Mouse (Mus musculus) CH12.LX (cell line): Measurements from ENCODE around the gene Abhd12. TPM values are rescaled to one million over a fixed set of nuclear protein-coding genes. Genes with fewer than 3 reads are reported as not detected.

Experiments used
- DNase-seq: peaks from one replicate; pipeline ENCODE4 v3.0.0-alpha.2; 2013; ENCODE audit errors: extremely low read depth
- H3K27ac ChIP-seq: 2 replicates; pipeline ENCODE4 v1.5.1; 2012; ENCODE audit warnings: low read depth, mild to moderate bottlenecking, control low read depth, moderate library complexity; ENCODE audit not compliant: insufficient read depth
- H3K27me3 ChIP-seq: replicated peaks from 2 replicates; pipeline ENCODE3; 2012; ENCODE audit warnings: inconsistent platforms
- H3K36me3 ChIP-seq, 2 experiments: replicated peaks in 1 of 2; 2 replicates each; pipeline versions ENCODE3 to v1.6.1; 2012; ENCODE audit warnings: inconsistent platforms in 1 of 2, low read length in 1 of 2, mild to moderate bottlenecking in 1 of 2, mixed read lengths in 1 of 2, moderate library complexity in 1 of 2; ENCODE audit not compliant: control insufficient read depth in 1 of 2, insufficient read depth in 1 of 2
- H3K4me1 ChIP-seq, 2 experiments: 2 replicates each; pipeline ENCODE4 v1.6.1; 2012; ENCODE audit warnings: inconsistent platforms in 1 of 2, moderate library complexity in 1 of 2; ENCODE audit not compliant: insufficient read depth in 2 of 2, control insufficient read depth in 1 of 2
- H3K4me2 ChIP-seq: 2 replicates; pipeline ENCODE4 v1.6.1; 2012; ENCODE audit warnings: low read depth, mild to moderate bottlenecking, control low read depth; ENCODE audit not compliant: poor library complexity, insufficient read depth, severe bottlenecking
- H3K4me3 ChIP-seq, 3 experiments: fragments of 150-350 bp in 1 of 3; sonication (generic) in 1 of 3; replicated peaks in 1 of 3; 2 replicates each; pipeline versions ENCODE3 to v1.5.1; 2011 to 2012; ENCODE audit warnings: low read depth in 2 of 3, low read length in 2 of 3, mild to moderate bottlenecking in 2 of 3, moderate library complexity in 2 of 3, control low read depth in 1 of 3, improper control_type of control experiment in 1 of 3, inconsistent platforms in 1 of 3, mixed read lengths in 1 of 3; ENCODE audit not compliant: poor library complexity in 1 of 3
- H3K79me2 ChIP-seq: replicated peaks from 2 replicates; pipeline ENCODE4 v1.6.1; 2012; ENCODE audit warnings: mild to moderate bottlenecking, moderate library complexity; ENCODE audit not compliant: control insufficient read depth, poor library complexity, insufficient read depth, severe bottlenecking; ENCODE audit errors: extremely low read depth
- H3K9ac ChIP-seq: 2 replicates; pipeline ENCODE4 v1.6.1; 2012; ENCODE audit warnings: low read depth, mild to moderate bottlenecking, control low read depth, moderate library complexity; ENCODE audit not compliant: insufficient read depth
- H3K9me3 ChIP-seq: replicated peaks from 2 replicates; pipeline ENCODE3; 2012; ENCODE audit warnings: low read length, inconsistent platforms, mixed read lengths
- BHLHE40 ChIP-seq: IDR thresholded peaks from 2 replicates; pipeline ENCODE4 v1.6.1; 2011; ENCODE audit warnings: mild to moderate bottlenecking, low read depth, low read length, improper control_type of control experiment
- CHD2 ChIP-seq: IDR thresholded peaks from 2 replicates; pipeline ENCODE4 v1.6.1; 2011; ENCODE audit warnings: low read length, improper control_type of control experiment
- CTCF ChIP-seq, 2 experiments: IDR thresholded peaks in 1 of 2; conservative IDR thresholded peaks in 1 of 2; 2 replicates each; pipeline ENCODE4 v1.5.1; 2011 to 2012; ENCODE audit warnings: low read depth in 2 of 2, low read length in 2 of 2, improper control_type of control experiment in 1 of 2, inconsistent platforms in 1 of 2, mild to moderate bottlenecking in 1 of 2, moderate library complexity in 1 of 2
- E2F4 ChIP-seq: IDR thresholded peaks from 2 replicates; pipeline ENCODE4 v1.6.1; 2011; ENCODE audit warnings: low read depth, low read length, improper control_type of control experiment; ENCODE audit not compliant: insufficient replicate concordance
- ELF1 ChIP-seq: IDR thresholded peaks from 2 replicates; pipeline ENCODE4 v1.6.1; 2014; ENCODE audit warnings: low read depth, mild to moderate bottlenecking, inconsistent platforms, low read length, improper control_type of control experiment
- EP300 ChIP-seq: IDR thresholded peaks from 2 replicates; pipeline ENCODE4 v1.6.1; 2011; ENCODE audit warnings: low read length, improper control_type of control experiment
- ETS1 ChIP-seq: conservative IDR thresholded peaks from 2 replicates; pipeline ENCODE4 v1.6.1; 2012; ENCODE audit warnings: low read depth, mild to moderate bottlenecking, inconsistent platforms, low read length, improper control_type of control experiment, moderate library complexity
- GABPA ChIP-seq: IDR thresholded peaks from 2 replicates; pipeline ENCODE4 v1.6.1; 2012; ENCODE audit warnings: low read depth, low read length, improper control_type of control experiment, inconsistent platforms; ENCODE audit not compliant: insufficient replicate concordance
- HCFC1 ChIP-seq: IDR thresholded peaks from 2 replicates; pipeline ENCODE4 v1.6.1; 2012; ENCODE audit warnings: low read depth, mild to moderate bottlenecking, inconsistent platforms, low read length, improper control_type of control experiment
- IRF4 ChIP-seq: IDR thresholded peaks from 2 replicates; pipeline ENCODE4 v1.6.1; 2014; ENCODE audit warnings: low read depth, mild to moderate bottlenecking, inconsistent platforms, low read length, improper control_type of control experiment
- JUN ChIP-seq: IDR thresholded peaks from 2 replicates; pipeline ENCODE4 v1.6.1; 2011; ENCODE audit warnings: low read depth, mild to moderate bottlenecking, low read length, improper control_type of control experiment, moderate library complexity; ENCODE audit not compliant: insufficient read depth
- JUND ChIP-seq: conservative IDR thresholded peaks from 2 replicates; pipeline ENCODE4 v1.6.1; 2011; ENCODE audit warnings: low read depth, low read length, improper control_type of control experiment
- MAFK ChIP-seq: IDR thresholded peaks from 2 replicates; pipeline ENCODE4 v1.6.1; 2011; ENCODE audit warnings: low read length, improper control_type of control experiment; ENCODE audit not compliant: insufficient replicate concordance
- MAX ChIP-seq: IDR thresholded peaks from 2 replicates; pipeline ENCODE4 v1.6.1; 2011; ENCODE audit warnings: low read length, improper control_type of control experiment
- MAZ ChIP-seq: IDR thresholded peaks from 2 replicates; pipeline ENCODE4 v1.6.1; 2012; ENCODE audit warnings: low read depth, mild to moderate bottlenecking, inconsistent platforms, low read length, improper control_type of control experiment, moderate library complexity
- MEF2A ChIP-seq: IDR thresholded peaks from 2 replicates; pipeline ENCODE4 v1.6.1; 2014; ENCODE audit warnings: low read depth, mild to moderate bottlenecking, inconsistent platforms, low read length, improper control_type of control experiment, borderline replicate concordance
- MXI1 ChIP-seq: IDR thresholded peaks from 2 replicates; pipeline ENCODE4 v1.6.1; 2011; ENCODE audit warnings: mild to moderate bottlenecking, low read depth, low read length, improper control_type of control experiment
- NELFE ChIP-seq: IDR thresholded peaks from 2 replicates; pipeline ENCODE4 v1.6.1; 2011; ENCODE audit warnings: low read depth, low read length, improper control_type of control experiment
- NRF1 ChIP-seq: IDR thresholded peaks from 2 replicates; pipeline ENCODE4 v1.6.1; 2014; ENCODE audit warnings: low read depth, mild to moderate bottlenecking, inconsistent platforms, low read length, improper control_type of control experiment, moderate library complexity
- POLR2A ChIP-seq: IDR thresholded peaks from 2 replicates; pipeline ENCODE4 v1.6.1; 2011; ENCODE audit warnings: low read depth, mild to moderate bottlenecking, improper control_type of control experiment, low read length
- POLR2AphosphoS2 ChIP-seq: IDR thresholded peaks from 2 replicates; pipeline ENCODE4 v1.6.1; 2011; ENCODE audit warnings: low read depth, low read length, improper control_type of control experiment
- RAD21 ChIP-seq: IDR thresholded peaks from 2 replicates; pipeline ENCODE4 v1.6.1; 2011; ENCODE audit warnings: low read depth, mild to moderate bottlenecking, low read length, improper control_type of control experiment, moderate library complexity
- RCOR1 ChIP-seq: conservative IDR thresholded peaks from 2 replicates; pipeline ENCODE4 v1.6.1; 2012; ENCODE audit warnings: low read depth, mild to moderate bottlenecking, inconsistent platforms, low read length, improper control_type of control experiment
- SMC3 ChIP-seq: IDR thresholded peaks from 2 replicates; pipeline ENCODE4 v1.6.1; 2011; ENCODE audit warnings: low read depth, low read length, improper control_type of control experiment
- TCF12 ChIP-seq: IDR thresholded peaks from 2 replicates; pipeline ENCODE4 v1.6.1; 2014; ENCODE audit warnings: low read depth, mild to moderate bottlenecking, inconsistent platforms, low read length, improper control_type of control experiment
- UBTF ChIP-seq: IDR thresholded peaks from 2 replicates; pipeline ENCODE4 v1.6.1; 2012; ENCODE audit warnings: low read depth, mild to moderate bottlenecking, inconsistent platforms, low read length, improper control_type of control experiment, moderate library complexity
- USF1 ChIP-seq: IDR thresholded peaks from 2 replicates; pipeline ENCODE4 v1.6.1; 2014; ENCODE audit warnings: low read depth, mild to moderate bottlenecking, inconsistent platforms, low read length, improper control_type of control experiment
- ZKSCAN1 ChIP-seq: IDR thresholded peaks from 2 replicates; pipeline ENCODE4 v1.6.1; 2012; ENCODE audit warnings: low read depth, inconsistent platforms, low read length, improper control_type of control experiment, borderline replicate concordance
- ZMIZ1 ChIP-seq: IDR thresholded peaks from 2 replicates; pipeline ENCODE4 v1.6.1; 2012; ENCODE audit warnings: low read depth, mild to moderate bottlenecking, inconsistent platforms, low read length, improper control_type of control experiment
- ZNF384 ChIP-seq: IDR thresholded peaks from 2 replicates; pipeline ENCODE4 v1.6.1; 2012; ENCODE audit warnings: low read depth, low read length, improper control_type of control experiment, inconsistent platforms
- dilution Hi-C: fragments of 300-500 bp; cut with MboI; formaldehyde crosslinking; loops from 2 replicates; pipeline ENCODE4 v1.14.3; 2020; ENCODE audit warnings: low sequenced_read_pairs; ENCODE audit not compliant: extremely low pct_unique_long_range_greater_than_20kb, extremely low pct_ligation_motif_present
- in situ Hi-C: fragments of 300-500 bp; cut with MboI; formaldehyde crosslinking; loops from 3 replicates; pipeline ENCODE4 v1.14.3; 2019; ENCODE audit warnings: low sequenced_read_pairs, low pct_ligation_motif_present, low pct_unique_long_range_greater_than_20kb, mixed read lengths
- polyA plus RNA-seq: library from polyadenylated mRNA; unstranded; fragments of >175 nt; gene quantifications from 2 replicates; pipeline ENCODE4 v1.2.1, GENCODE M21; 2012; ENCODE audit warnings: low read depth; ENCODE audit not compliant: insufficient read length
- total RNA-seq, 2 experiments: library from RNA; depleted of rRNA; stranded (reverse); fragments of 300-350 nt in 1 of 2; fragments of >200 nt in 1 of 2; gene quantifications; 2 replicates each; pipeline ENCODE4 v1.2.3; 2012 to 2014

The Abhd12 gene
- total and polyA plus RNA-seq, 3 experiments: 43.6 to 51.5 (median 51.3) TPM

GRCm38 (mm10) chr2:150915786-150916185 lies 11.2 kb upstream of the Abhd12 start:
- TF ChIP-seq GABPA: no peak
- no peak for TF ChIP-seq CTCF (conservative IDR thresholded peaks at IDR 0.05 in 1 of 2, IDR thresholded peaks at IDR 0.05 in 1 of 2; ENCODE audit: low read depth in 2 of 2, low read length in 2 of 2)
- no peak for TF ChIP-seq RAD21
- TF ChIP-seq ZKSCAN1: no peak
- no peak for TF ChIP-seq MEF2A
- no peak for TF ChIP-seq IRF4
- TF ChIP-seq CHD2: no peak
- no peak for TF ChIP-seq ETS1
- no peak for TF ChIP-seq HCFC1
- TF ChIP-seq EP300: no peak
- no peak for TF ChIP-seq POLR2A
- no peak for TF ChIP-seq JUND
- TF ChIP-seq, all 38 proteins: peak for 0
- H3K4me3 ChIP-seq: no peak overlapping the region
- no peaks in the 10 kb centered on the region for H3K9me3 ChIP-seq
- no peaks in the 10 kb centered on the region for H3K27me3 ChIP-seq
- H3K36me3 ChIP-seq: peaks cover 3 to 32% of the 10 kb centered on the region in 2 experiments
- peak overlapping the region; percentile 81 for H3K4me2 ChIP-seq
- in situ Hi-C loops: no loop called here
- peaks cover 11 to 61% of the 10 kb centered on the region in 2 experiments for H3K4me1 ChIP-seq
- DNase-seq: no peak
- peaks cover 20% of the 10 kb centered on the region for H3K79me2 ChIP-seq
- H3K27ac ChIP-seq: no peak overlapping the region; the same call in 1 of the 2 replicates
- peak overlapping the region; percentile 47; the same call in 1 of the 2 replicates for H3K9ac ChIP-seq
- dilution Hi-C loops: no loop called here

GRCm38 (mm10) chr2:150914781-150915515 lies 10.4 kb upstream of the Abhd12 start:
- peaks cover 20% of the 10 kb centered on the region for H3K79me2 ChIP-seq
- no peak overlapping the region for H3K4me3 ChIP-seq
- no peak for DNase-seq
- no peaks in the 10 kb centered on the region for H3K9me3 ChIP-seq
- dilution Hi-C loops: no loop called here
- peak overlapping the region; percentile 76; the same call in 1 of the 2 replicates for H3K9ac ChIP-seq
- H3K27me3 ChIP-seq: no peaks in the 10 kb centered on the region
- in situ Hi-C loops: no loop called here
- peak overlapping the region; percentile 82 for H3K4me2 ChIP-seq
- H3K27ac ChIP-seq: no peak overlapping the region
- H3K36me3 ChIP-seq: peaks cover 3 to 30% of the 10 kb centered on the region in 2 experiments
- peaks cover 11 to 53% of the 10 kb centered on the region in 2 experiments for H3K4me1 ChIP-seq
- TF ChIP-seq ZNF384 (no peak), USF1 (no peak), ZKSCAN1 (no peak), GABPA (no peak), JUN (no peak), CHD2 (no peak), SMC3 (0 out of 2 replicates have a peak, but pooled peaks have one; percentile 12), ETS1 (no peak), ELF1 (no peak), BHLHE40 (no peak), POLR2AphosphoS2 (no peak), POLR2A (no peak), MAX (peak; percentile 34; the same call in 1 of the 2 replicates), MEF2A (no peak), MAZ (no peak), UBTF (no peak), MAFK (no peak), NRF1 (no peak), TCF12 (no peak), NELFE (no peak), RCOR1 (no peak), ZMIZ1 (no peak), EP300 (no peak), E2F4 (no peak), MXI1 (peak; percentile 78; the same call in 1 of the 2 replicates), HCFC1 (no peak), CTCF (conservative IDR thresholded peaks at IDR 0.05 in 1 of 2, IDR thresholded peaks at IDR 0.05 in 1 of 2; ENCODE audit: low read depth in 2 of 2, low read length in 2 of 2) (peak in 1 of 2 experiments; percentile 29; a peak in 1 of 4 replicates)
